Mouse (Mus musculus): ENCODE measurements around the gene Tcl1b3. TPM values are rescaled to one million over a fixed set of nuclear protein-coding genes. Genes with fewer than 3 reads are reported as not detected.
"Not testable (repeated sequence)": the region's sequence is repeated elsewhere in the genome, so short reads cannot be mapped to it uniquely, and the experiment has no call there.

The Tcl1b3 gene
- polyA plus RNA-seq (2014; fragmentation: Nextera tagmentation; extraction: Ambion mirVana) = not detected in 2 replicates

- not testable (repeated sequence) for H3K4me3 ChIP-seq (ENCODE audit: low read depth, low read length); H3K27ac ChIP-seq (ENCODE audit: low read length); H3K9ac ChIP-seq (replicated peaks; ENCODE audit: low read depth, low read length); ATAC-seq (ENCODE audit: insufficient number of reproducible peaks, insufficient read depth, low FRiP score, low read depth); H3K9me3 ChIP-seq (ENCODE audit: control insufficient read depth, low read depth, low read length); H3K27me3 ChIP-seq (ENCODE audit: control insufficient read depth, insufficient read depth, low read length); H3K4me2 ChIP-seq (replicated peaks; ENCODE audit: low read depth, low read length); H3K36me3 ChIP-seq (ENCODE audit: control insufficient read depth, insufficient read depth, low read length); H3K4me1 ChIP-seq (ENCODE audit: control insufficient read depth, insufficient read depth, low read length)
- 93% methylated on average over 6 of the region's 6 CpGs for WGBS
Observed at GRCm38 (mm10) chr12:105190743-105191142, at the start of gene Tcl1b3. TSS of gene Tcl1b3 (plus strand) at chr12:105191043.

GRCm38 (mm10) chr12:105143096-105143495 lies 47.7 kb upstream of the Tcl1b3 start:
- no peak overlapping the region for H3K9ac ChIP-seq (replicated peaks; ENCODE audit: low read depth, low read length)
- H3K4me2 ChIP-seq (replicated peaks; ENCODE audit: low read depth, low read length) = no peak overlapping the region
- no peaks in the 10 kb centered on the region for H3K4me1 ChIP-seq (ENCODE audit: control insufficient read depth, insufficient read depth, low read length)
- no peak for ATAC-seq (ENCODE audit: insufficient number of reproducible peaks, insufficient read depth, low FRiP score, low read depth)
- no peak overlapping the region for H3K4me3 ChIP-seq (ENCODE audit: low read depth, low read length)
- no peaks in the 10 kb centered on the region for H3K9me3 ChIP-seq (ENCODE audit: control insufficient read depth, low read depth, low read length)
- WGBS = 96% methylated on average over 3 of the region's 3 CpGs
- no peaks in the 10 kb centered on the region for H3K27me3 ChIP-seq (ENCODE audit: control insufficient read depth, insufficient read depth, low read length)
- H3K36me3 ChIP-seq (ENCODE audit: control insufficient read depth, insufficient read depth, low read length) = no peaks in the 10 kb centered on the region
- no peak overlapping the region for H3K27ac ChIP-seq (ENCODE audit: low read length)

GRCm38 (mm10) chr12:105144928-105145327 lies 45.9 kb upstream of the Tcl1b3 start:
- not testable (repeated sequence) for H3K9ac ChIP-seq (replicated peaks; ENCODE audit: low read depth, low read length); H3K36me3 ChIP-seq (ENCODE audit: control insufficient read depth, insufficient read depth, low read length); H3K4me2 ChIP-seq (replicated peaks; ENCODE audit: low read depth, low read length); H3K4me1 ChIP-seq (ENCODE audit: control insufficient read depth, insufficient read depth, low read length); H3K27me3 ChIP-seq (ENCODE audit: control insufficient read depth, insufficient read depth, low read length); H3K27ac ChIP-seq (ENCODE audit: low read length); H3K9me3 ChIP-seq (ENCODE audit: control insufficient read depth, low read depth, low read length); H3K4me3 ChIP-seq (ENCODE audit: low read depth, low read length); ATAC-seq (ENCODE audit: insufficient number of reproducible peaks, insufficient read depth, low FRiP score, low read depth)
- WGBS = 50% methylated on average over 1 of the region's 1 CpGs

GRCm38 (mm10) chr12:105145714-105146113 lies 45.1 kb upstream of the Tcl1b3 start, which contains the start of gene Tcl1b2:
TSS of gene Tcl1b2 (plus strand) at chr12:105146014.
- ATAC-seq (ENCODE audit: insufficient number of reproducible peaks, insufficient read depth, low FRiP score, low read depth) = no peak
- 79% methylated on average over 3 of the region's 3 CpGs for WGBS

GRCm38 (mm10) chr12:105155286-105155685 lies 35.6 kb upstream of the Tcl1b3 start:
- WGBS = 74% methylated on average over 4 of the region's 4 CpGs
- not testable (repeated sequence) for H3K36me3 ChIP-seq (ENCODE audit: control insufficient read depth, insufficient read depth, low read length); H3K27me3 ChIP-seq (ENCODE audit: control insufficient read depth, insufficient read depth, low read length); H3K27ac ChIP-seq (ENCODE audit: low read length); H3K9ac ChIP-seq (replicated peaks; ENCODE audit: low read depth, low read length); H3K4me1 ChIP-seq (ENCODE audit: control insufficient read depth, insufficient read depth, low read length); H3K4me3 ChIP-seq (ENCODE audit: low read depth, low read length); H3K9me3 ChIP-seq (ENCODE audit: control insufficient read depth, low read depth, low read length); ATAC-seq (ENCODE audit: insufficient number of reproducible peaks, insufficient read depth, low FRiP score, low read depth); H3K4me2 ChIP-seq (replicated peaks; ENCODE audit: low read depth, low read length)

More at GRCm38 (mm10) chr12:105145714-105146113, 45.1 kb upstream of the Tcl1b3 start, which contains the start of gene Tcl1b2:
- Histone ChIP-seq H3K4me2 (replicated peaks; ENCODE audit: low read depth, low read length) (no peak within 1 kb of the TSS), H3K9ac (replicated peaks; ENCODE audit: low read depth, low read length) (no peak within 1 kb of the TSS), H3K27ac (ENCODE audit: low read length) (no peak within 1 kb of the TSS), H3K36me3 (ENCODE audit: control insufficient read depth, insufficient read depth, low read length) (no peaks in the 10 kb centered on the region), H3K4me1 (ENCODE audit: control insufficient read depth, insufficient read depth, low read length) (no peaks in the 10 kb centered on the region), H3K27me3 (ENCODE audit: control insufficient read depth, insufficient read depth, low read length) (no peaks in the 10 kb centered on the region), H3K4me3 (ENCODE audit: low read depth, low read length) (no peak within 1 kb of the TSS), H3K9me3 (ENCODE audit: control insufficient read depth, low read depth, low read length) (no peaks in the 10 kb centered on the region)

GRCm38 (mm10) chr12:105158842-105159241 lies 32.0 kb upstream of the Tcl1b3 start:
- Histone ChIP-seq H3K27ac (ENCODE audit: low read length) (no peak overlapping the region), H3K9ac (replicated peaks; ENCODE audit: low read depth, low read length) (no peak overlapping the region), H3K9me3 (ENCODE audit: control insufficient read depth, low read depth, low read length) (no peaks in the 10 kb centered on the region), H3K4me2 (replicated peaks; ENCODE audit: low read depth, low read length) (no peak overlapping the region), H3K27me3 (ENCODE audit: control insufficient read depth, insufficient read depth, low read length) (no peaks in the 10 kb centered on the region), H3K36me3 (ENCODE audit: control insufficient read depth, insufficient read depth, low read length) (no peaks in the 10 kb centered on the region), H3K4me1 (ENCODE audit: control insufficient read depth, insufficient read depth, low read length) (no peaks in the 10 kb centered on the region), H3K4me3 (ENCODE audit: low read depth, low read length) (no peak overlapping the region)
- ATAC-seq (ENCODE audit: insufficient number of reproducible peaks, insufficient read depth, low FRiP score, low read depth) = no peak
- WGBS = 82% methylated on average over 6 of the region's 6 CpGs

- Histone ChIP-seq H3K9ac (replicated peaks; ENCODE audit: low read depth, low read length) (no peak within 1 kb of the TSS), H3K27ac (ENCODE audit: low read length) (no peak within 1 kb of the TSS), H3K4me2 (replicated peaks; ENCODE audit: low read depth, low read length) (no peak within 1 kb of the TSS)
Observed at GRCm38 (mm10) chr12:105159390-105159789, 31.5 kb upstream of the Tcl1b3 start, which contains the start of gene Tcl1b1. TSS of gene Tcl1b1 (plus strand) at chr12:105159690.

GRCm38 (mm10) chr12:105166734-105167133 lies 24.1 kb upstream of the Tcl1b3 start:
- no peak overlapping the region for H3K27ac ChIP-seq (ENCODE audit: low read length)
- H3K4me3 ChIP-seq (ENCODE audit: low read depth, low read length) = no peak overlapping the region
- no peak overlapping the region for H3K9ac ChIP-seq (replicated peaks; ENCODE audit: low read depth, low read length)
- no peaks in the 10 kb centered on the region for H3K27me3 ChIP-seq (ENCODE audit: control insufficient read depth, insufficient read depth, low read length)
- no peaks in the 10 kb centered on the region for H3K9me3 ChIP-seq (ENCODE audit: control insufficient read depth, low read depth, low read length)
- no peaks in the 10 kb centered on the region for H3K36me3 ChIP-seq (ENCODE audit: control insufficient read depth, insufficient read depth, low read length)
- no peak overlapping the region for H3K4me2 ChIP-seq (replicated peaks; ENCODE audit: low read depth, low read length)
- ATAC-seq (ENCODE audit: insufficient number of reproducible peaks, insufficient read depth, low FRiP score, low read depth) = no peak
- WGBS = 76% methylated on average over 3 of the region's 3 CpGs
- H3K4me1 ChIP-seq (ENCODE audit: control insufficient read depth, insufficient read depth, low read length) = no peaks in the 10 kb centered on the region

More at GRCm38 (mm10) chr12:105159390-105159789, 31.5 kb upstream of the Tcl1b3 start, which contains the start of gene Tcl1b1:
- no peaks in the 10 kb centered on the region for H3K9me3 ChIP-seq (ENCODE audit: control insufficient read depth, low read depth, low read length)
- no peak for ATAC-seq (ENCODE audit: insufficient number of reproducible peaks, insufficient read depth, low FRiP score, low read depth)
- WGBS = 68% methylated on average over 4 of the region's 4 CpGs
- no peaks in the 10 kb centered on the region for H3K36me3 ChIP-seq (ENCODE audit: control insufficient read depth, insufficient read depth, low read length)
- H3K27me3 ChIP-seq (ENCODE audit: control insufficient read depth, insufficient read depth, low read length) = no peaks in the 10 kb centered on the region
- H3K4me1 ChIP-seq (ENCODE audit: control insufficient read depth, insufficient read depth, low read length) = no peaks in the 10 kb centered on the region
- no peak within 1 kb of the TSS for H3K4me3 ChIP-seq (ENCODE audit: low read depth, low read length)

GRCm38 (mm10) chr12:105173366-105173765 lies 17.5 kb upstream of the Tcl1b3 start:
- WGBS = 85% methylated on average over 2 of the region's 2 CpGs
- H3K9me3 ChIP-seq (ENCODE audit: control insufficient read depth, low read depth, low read length) = no peaks in the 10 kb centered on the region
- no peaks in the 10 kb centered on the region for H3K36me3 ChIP-seq (ENCODE audit: control insufficient read depth, insufficient read depth, low read length)
- H3K4me2 ChIP-seq (replicated peaks; ENCODE audit: low read depth, low read length) = no peak overlapping the region
- H3K4me1 ChIP-seq (ENCODE audit: control insufficient read depth, insufficient read depth, low read length) = no peaks in the 10 kb centered on the region
- H3K27me3 ChIP-seq (ENCODE audit: control insufficient read depth, insufficient read depth, low read length) = no peaks in the 10 kb centered on the region
- no peak overlapping the region for H3K4me3 ChIP-seq (ENCODE audit: low read depth, low read length)
- ATAC-seq (ENCODE audit: insufficient number of reproducible peaks, insufficient read depth, low FRiP score, low read depth) = no peak
- H3K9ac ChIP-seq (replicated peaks; ENCODE audit: low read depth, low read length) = no peak overlapping the region
- no peak overlapping the region for H3K27ac ChIP-seq (ENCODE audit: low read length)

Data from stomach, embryonic 14.5 days (tissue).